Mouse (Mus musculus): ENCODE data around the gene Tnks1bp1.
A peak's percentile ranks its signal among the peaks of the same experiment; 100 is the strongest.

Tnks1bp1 gene

GRCm38 (mm10) chr2:85011906-85012604 lies 35.8 kb upstream of the Tnks1bp1 start:
- Histone ChIP-seq H3K27me3 (ENCODE audit: insufficient read depth, low read length) (peaks cover 4% of the 10 kb centered on the region; the same call in 1 of the 2 replicates), H3K4me3 (replicated peaks; ENCODE audit: low read length) (no peak overlapping the region), H3K4me1 (replicated peaks; ENCODE audit: low read depth, low read length) (peaks cover 6% of the 10 kb centered on the region; the same call in 1 of the 2 replicates), H3K36me3 (ENCODE audit: insufficient read depth, low read length) (no peaks in the 10 kb centered on the region), H3K9me3 (ENCODE audit: low read length) (no peaks in the 10 kb centered on the region)
- no peak for TF ChIP-seq POU5F1 (IDR thresholded peaks at IDR 0.05; ENCODE audit: borderline replicate concordance, low read length)
- no peak for TF ChIP-seq NANOG (IDR thresholded peaks at IDR 0.05; ENCODE audit: borderline replicate concordance, low read length)
- no peak for TF ChIP-seq CTCF (conservative IDR thresholded peaks at IDR 0.05; ENCODE audit: low read length)

DNA sequence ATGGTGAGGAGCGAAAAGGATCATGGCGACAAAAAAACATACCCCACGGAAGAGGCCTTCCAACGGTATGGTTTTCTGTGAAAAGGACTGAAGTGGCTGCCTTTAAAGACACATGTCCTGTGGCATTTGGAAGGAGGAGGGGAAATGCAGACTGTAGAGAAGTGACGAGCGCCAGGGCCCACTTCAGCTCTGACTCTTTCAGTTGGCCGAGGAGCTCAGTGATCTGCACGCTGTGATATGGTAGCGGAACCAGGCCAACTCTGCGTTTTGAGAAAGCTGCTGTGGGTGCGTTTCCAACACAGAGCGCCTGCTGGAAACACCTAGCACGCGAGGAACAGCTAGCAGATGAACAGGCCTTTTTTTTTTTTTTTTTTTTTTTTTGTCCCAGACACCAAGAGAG lies 35.1 kb upstream of the Tnks1bp1 start:
- no peaks in the 10 kb centered on the region for H3K4me1 ChIP-seq (replicated peaks; ENCODE audit: low read depth, low read length)
- H3K36me3 ChIP-seq (ENCODE audit: insufficient read depth, low read length), result no peaks in the 10 kb centered on the region
- H3K27me3 ChIP-seq (ENCODE audit: insufficient read depth, low read length), result peaks cover 4% of the 10 kb centered on the region; the same call in 1 of the 2 replicates
- H3K9me3 ChIP-seq (ENCODE audit: low read length), result no peaks in the 10 kb centered on the region
- TF ChIP-seq CTCF (conservative IDR thresholded peaks at IDR 0.05; ENCODE audit: low read length) (no peak), POU5F1 (IDR thresholded peaks at IDR 0.05; ENCODE audit: borderline replicate concordance, low read length) (no peak), NANOG (IDR thresholded peaks at IDR 0.05; ENCODE audit: borderline replicate concordance, low read length) (no peak)
- no peak overlapping the region for H3K4me3 ChIP-seq (replicated peaks; ENCODE audit: low read length)

GRCm38 (mm10) chr2:85013826-85014587 lies 33.8 kb upstream of the Tnks1bp1 start:
- H3K27me3 ChIP-seq (ENCODE audit: insufficient read depth, low read length), result peaks cover 4% of the 10 kb centered on the region; the same call in 1 of the 2 replicates
- no peak overlapping the region for H3K4me3 ChIP-seq (replicated peaks; ENCODE audit: low read length)
- H3K4me1 ChIP-seq (replicated peaks; ENCODE audit: low read depth, low read length), result 0 out of 2 replicates have a peak, but pooled peaks cover 3% of the 10 kb centered on the region
- TF ChIP-seq NANOG (IDR thresholded peaks at IDR 0.05; ENCODE audit: borderline replicate concordance, low read length) (no peak), CTCF (conservative IDR thresholded peaks at IDR 0.05; ENCODE audit: low read length) (no peak), POU5F1 (IDR thresholded peaks at IDR 0.05; ENCODE audit: borderline replicate concordance, low read length) (no peak)
- no peaks in the 10 kb centered on the region for H3K36me3 ChIP-seq (ENCODE audit: insufficient read depth, low read length)
- no peaks in the 10 kb centered on the region for H3K9me3 ChIP-seq (ENCODE audit: low read length)

- no peak for TF ChIP-seq POU5F1 (IDR thresholded peaks at IDR 0.05; ENCODE audit: borderline replicate concordance, low read length)
- no peak for TF ChIP-seq CTCF (conservative IDR thresholded peaks at IDR 0.05; ENCODE audit: low read length)
- no peak for TF ChIP-seq NANOG (IDR thresholded peaks at IDR 0.05; ENCODE audit: borderline replicate concordance, low read length)
- H3K4me3 ChIP-seq (replicated peaks; ENCODE audit: low read length), result no peak overlapping the region
- H3K36me3 ChIP-seq (ENCODE audit: insufficient read depth, low read length), result no peaks in the 10 kb centered on the region
- peaks cover 2% of the 10 kb centered on the region; the same call in 1 of the 2 replicates for H3K27me3 ChIP-seq (ENCODE audit: insufficient read depth, low read length)
- H3K4me1 ChIP-seq (replicated peaks; ENCODE audit: low read depth, low read length), result 0 out of 2 replicates have a peak, but pooled peaks cover 3% of the 10 kb centered on the region
- no peaks in the 10 kb centered on the region for H3K9me3 ChIP-seq (ENCODE audit: low read length)
Observed at GRCm38 (mm10) chr2:85014588-85014982, 33.2 kb upstream of the Tnks1bp1 start.

DNA sequence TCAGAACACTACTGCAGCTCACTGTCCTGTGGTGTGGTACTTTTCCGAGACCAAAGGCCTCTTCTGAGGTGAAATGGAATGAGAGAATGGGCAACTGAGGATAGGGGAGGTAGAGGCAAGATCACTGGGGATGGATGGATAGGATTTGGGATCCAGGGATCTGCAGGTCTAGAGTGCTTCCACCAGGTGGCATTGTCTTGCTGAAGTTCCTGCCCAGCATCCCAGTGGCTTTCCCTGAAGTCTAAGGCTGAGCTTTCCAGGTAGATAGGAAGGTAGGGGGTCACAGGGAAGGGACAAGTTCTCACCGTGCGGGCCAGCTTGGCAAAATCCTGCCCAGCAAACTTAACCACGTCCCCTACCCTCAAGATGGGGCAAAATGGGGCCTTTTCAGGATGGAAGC lies 25.8 kb upstream of the Tnks1bp1 start:
- H3K36me3 ChIP-seq (ENCODE audit: insufficient read depth, low read length), result no peaks in the 10 kb centered on the region
- no peak for TF ChIP-seq POU5F1 (IDR thresholded peaks at IDR 0.05; ENCODE audit: borderline replicate concordance, low read length)
- TF ChIP-seq NANOG (IDR thresholded peaks at IDR 0.05; ENCODE audit: borderline replicate concordance, low read length), result no peak
- TF ChIP-seq CTCF (conservative IDR thresholded peaks at IDR 0.05; ENCODE audit: low read length), result peak; percentile 51
- no peak overlapping the region for H3K4me3 ChIP-seq (replicated peaks; ENCODE audit: low read length)
- H3K9me3 ChIP-seq (ENCODE audit: low read length), result no peaks in the 10 kb centered on the region
- H3K27me3 ChIP-seq (ENCODE audit: insufficient read depth, low read length), result peaks cover 26% of the 10 kb centered on the region; the same call in 1 of the 2 replicates
- 0 out of 2 replicates have a peak, but pooled peaks cover 3% of the 10 kb centered on the region for H3K4me1 ChIP-seq (replicated peaks; ENCODE audit: low read depth, low read length)

GRCm38 (mm10) chr2:85026178-85026577 lies 21.6 kb upstream of the Tnks1bp1 start:
- Histone ChIP-seq H3K27me3 (ENCODE audit: insufficient read depth, low read length) (peaks cover 31% of the 10 kb centered on the region; the same call in 1 of the 2 replicates), H3K36me3 (ENCODE audit: insufficient read depth, low read length) (no peaks in the 10 kb centered on the region), H3K4me3 (replicated peaks; ENCODE audit: low read length) (no peak overlapping the region), H3K9me3 (ENCODE audit: low read length) (no peaks in the 10 kb centered on the region), H3K4me1 (replicated peaks; ENCODE audit: low read depth, low read length) (no peaks in the 10 kb centered on the region)
- TF ChIP-seq NANOG (IDR thresholded peaks at IDR 0.05; ENCODE audit: borderline replicate concordance, low read length) (no peak), POU5F1 (IDR thresholded peaks at IDR 0.05; ENCODE audit: borderline replicate concordance, low read length) (no peak), CTCF (conservative IDR thresholded peaks at IDR 0.05; ENCODE audit: low read length) (no peak)

- Histone ChIP-seq H3K4me1 (replicated peaks; ENCODE audit: low read depth, low read length) (no peaks in the 10 kb centered on the region), H3K36me3 (ENCODE audit: insufficient read depth, low read length) (no peaks in the 10 kb centered on the region), H3K9me3 (ENCODE audit: low read length) (no peaks in the 10 kb centered on the region), H3K4me3 (replicated peaks; ENCODE audit: low read length) (no peak overlapping the region), H3K27me3 (ENCODE audit: insufficient read depth, low read length) (peaks cover 31% of the 10 kb centered on the region; the same call in 1 of the 2 replicates)
- no peak for TF ChIP-seq POU5F1 (IDR thresholded peaks at IDR 0.05; ENCODE audit: borderline replicate concordance, low read length)
- TF ChIP-seq CTCF (conservative IDR thresholded peaks at IDR 0.05; ENCODE audit: low read length), result no peak
- TF ChIP-seq NANOG (IDR thresholded peaks at IDR 0.05; ENCODE audit: borderline replicate concordance, low read length), result no peak
Observed at GRCm38 (mm10) chr2:85027281-85027680, 20.5 kb upstream of the Tnks1bp1 start.

- Histone ChIP-seq H3K4me3 (replicated peaks; ENCODE audit: low read length) (no peak overlapping the region), H3K27me3 (ENCODE audit: insufficient read depth, low read length) (peaks cover 8% of the 10 kb centered on the region), H3K4me1 (replicated peaks; ENCODE audit: low read depth, low read length) (no peaks in the 10 kb centered on the region), H3K9me3 (ENCODE audit: low read length) (no peaks in the 10 kb centered on the region), H3K36me3 (ENCODE audit: insufficient read depth, low read length) (no peaks in the 10 kb centered on the region)
- TF ChIP-seq POU5F1 (IDR thresholded peaks at IDR 0.05; ENCODE audit: borderline replicate concordance, low read length), result no peak
Observed at GRCm38 (mm10) chr2:85029897-85030296, 17.9 kb upstream of the Tnks1bp1 start.
